Mouse (Mus musculus): Measurements from ENCODE around the gene Megf6. TPM values are rescaled to one million over a fixed set of nuclear protein-coding genes. Genes with fewer than 3 reads are reported as not detected.
A peak's percentile ranks its signal among the peaks of the same experiment; 100 is the strongest.

Gene Megf6
- total and polyA plus RNA-seq, 2 experiments: 0.28 to 1.4 TPM

- no peaks in the 10 kb centered on the region for H3K79me2 ChIP-seq (ENCODE audit: control insufficient read depth, insufficient read depth, low read length)
- H3K27me3 ChIP-seq (ENCODE audit: control insufficient read depth, insufficient read depth, low read length): no peaks in the 10 kb centered on the region
- peaks cover 5% of the 10 kb centered on the region; the same call in 1 of the 2 replicates for H3K36me3 ChIP-seq (ENCODE audit: control insufficient read depth, insufficient read depth, low read length)
- DNase-seq (ENCODE audit: extremely low read depth, low read depth, low spot score): peak; percentile 84
- H3K9ac ChIP-seq (ENCODE audit: low read depth, low read length): peak overlapping the region; percentile 27; the same call in 1 of the 2 replicates
- 16% methylated on average over 11 of the region's 11 CpGs for WGBS
- peak; percentile 0; the same call in 1 of the 2 replicates for TF ChIP-seq CTCF (IDR thresholded peaks at IDR 0.05; ENCODE audit: low read depth, low read length)
- TF ChIP-seq POLR2A (IDR thresholded peaks at IDR 0.05; ENCODE audit: extremely low read depth, insufficient read depth, low read length): no peak
- peaks cover 18% of the 10 kb centered on the region for H3K4me1 ChIP-seq (ENCODE audit: control insufficient read depth, insufficient read depth, low read length)
- no peak overlapping the region for H3K4me3 ChIP-seq (ENCODE audit: insufficient read depth, low read depth, low read length)
- H3K27ac ChIP-seq (replicated peaks; ENCODE audit: insufficient read depth, low read depth, low read length): peak overlapping the region; percentile 70
These were observed 16.4 kb upstream of the Megf6 start for GRCm38 (mm10) chr4:154154104-154154503.

DNA sequence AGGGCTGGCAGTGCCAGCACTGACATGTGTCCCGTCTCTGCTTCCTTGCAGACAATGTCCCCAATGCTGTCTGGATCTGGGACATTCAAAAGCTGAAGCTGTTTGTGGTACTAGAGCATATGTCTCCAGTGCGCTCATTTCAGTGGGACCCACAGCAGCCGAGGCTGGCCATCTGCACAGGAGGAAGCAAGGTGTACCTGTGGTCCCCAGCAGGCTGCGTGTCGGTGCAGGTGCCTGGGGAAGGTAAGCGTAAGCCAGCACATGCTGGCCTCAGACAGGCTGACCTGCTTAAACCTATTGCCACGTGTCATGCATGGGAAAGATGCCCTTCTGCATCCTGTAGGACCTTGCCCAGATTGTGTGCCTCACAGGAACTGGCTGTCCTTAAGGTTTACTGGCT, 14.5 kb upstream of the Megf6 start:
- WGBS: 85% methylated on average over 7 of the region's 7 CpGs
- Histone ChIP-seq H3K27ac (replicated peaks; ENCODE audit: insufficient read depth, low read depth, low read length) (no peak overlapping the region), H3K9ac (ENCODE audit: low read depth, low read length) (no peak overlapping the region), H3K4me3 (ENCODE audit: insufficient read depth, low read depth, low read length) (no peak overlapping the region), H3K36me3 (ENCODE audit: control insufficient read depth, insufficient read depth, low read length) (peaks cover 5% of the 10 kb centered on the region; the same call in 1 of the 2 replicates), H3K4me1 (ENCODE audit: control insufficient read depth, insufficient read depth, low read length) (peaks cover 26% of the 10 kb centered on the region), H3K27me3 (ENCODE audit: control insufficient read depth, insufficient read depth, low read length) (no peaks in the 10 kb centered on the region), H3K79me2 (ENCODE audit: control insufficient read depth, insufficient read depth, low read length) (no peaks in the 10 kb centered on the region)
- TF ChIP-seq POLR2A (IDR thresholded peaks at IDR 0.05; ENCODE audit: extremely low read depth, insufficient read depth, low read length) (no peak), CTCF (IDR thresholded peaks at IDR 0.05; ENCODE audit: low read depth, low read length) (no peak)
- DNase-seq (ENCODE audit: extremely low read depth, low read depth, low spot score): no peak

GRCm38 (mm10) chr4:154157970-154158662, 12.4 kb upstream of the Megf6 start:
- no peak overlapping the region for H3K9ac ChIP-seq (ENCODE audit: low read depth, low read length)
- peaks cover 5% of the 10 kb centered on the region; the same call in 1 of the 2 replicates for H3K36me3 ChIP-seq (ENCODE audit: control insufficient read depth, insufficient read depth, low read length)
- H3K4me3 ChIP-seq (ENCODE audit: insufficient read depth, low read depth, low read length): no peak overlapping the region
- no peaks in the 10 kb centered on the region for H3K79me2 ChIP-seq (ENCODE audit: control insufficient read depth, insufficient read depth, low read length)
- no peak overlapping the region for H3K27ac ChIP-seq (replicated peaks; ENCODE audit: insufficient read depth, low read depth, low read length)
- TF ChIP-seq CTCF (IDR thresholded peaks at IDR 0.05; ENCODE audit: low read depth, low read length) (no peak), POLR2A (IDR thresholded peaks at IDR 0.05; ENCODE audit: extremely low read depth, insufficient read depth, low read length) (no peak)
- peaks cover 23% of the 10 kb centered on the region; the same call in 1 of the 2 replicates for H3K4me1 ChIP-seq (ENCODE audit: control insufficient read depth, insufficient read depth, low read length)
- DNase-seq (ENCODE audit: extremely low read depth, low read depth, low spot score): no peak
- WGBS: 95% methylated on average over 14 of the region's 14 CpGs
- H3K27me3 ChIP-seq (ENCODE audit: control insufficient read depth, insufficient read depth, low read length): no peaks in the 10 kb centered on the region

DNA sequence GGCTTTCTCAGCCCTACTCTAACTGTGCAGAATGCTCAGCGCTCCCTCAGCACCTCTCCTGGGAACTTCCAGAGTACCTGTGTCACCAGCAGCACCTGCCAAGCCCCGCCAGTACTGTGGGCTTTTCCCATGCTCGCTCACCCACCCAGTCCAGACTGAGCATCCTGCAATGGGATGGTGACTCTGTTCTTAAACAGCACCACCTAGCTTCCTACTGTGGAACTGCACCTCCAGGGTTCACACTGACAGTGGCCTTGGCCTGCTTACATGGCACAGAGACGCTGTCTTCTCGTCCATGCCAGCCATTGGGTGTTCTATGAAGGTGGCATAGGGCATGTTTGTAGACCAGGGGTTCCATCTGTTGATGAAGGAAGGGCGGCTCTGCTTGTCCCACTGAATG, 11.5 kb upstream of the Megf6 start:
- Histone ChIP-seq H3K27me3 (ENCODE audit: control insufficient read depth, insufficient read depth, low read length) (no peaks in the 10 kb centered on the region), H3K27ac (replicated peaks; ENCODE audit: insufficient read depth, low read depth, low read length) (0 out of 2 replicates have a peak overlapping the region, but pooled peaks have one; percentile 4), H3K9ac (ENCODE audit: low read depth, low read length) (no peak overlapping the region), H3K4me1 (ENCODE audit: control insufficient read depth, insufficient read depth, low read length) (peaks cover 19% of the 10 kb centered on the region; the same call in 1 of the 2 replicates), H3K4me3 (ENCODE audit: insufficient read depth, low read depth, low read length) (no peak overlapping the region), H3K36me3 (ENCODE audit: control insufficient read depth, insufficient read depth, low read length) (peaks cover 5% of the 10 kb centered on the region; the same call in 1 of the 2 replicates), H3K79me2 (ENCODE audit: control insufficient read depth, insufficient read depth, low read length) (no peaks in the 10 kb centered on the region)
- 23% methylated on average over 6 of the region's 6 CpGs for WGBS
- DNase-seq (ENCODE audit: extremely low read depth, low read depth, low spot score): peak; percentile 77
- TF ChIP-seq CTCF (IDR thresholded peaks at IDR 0.05; ENCODE audit: low read depth, low read length): peak; percentile 95
- TF ChIP-seq POLR2A (IDR thresholded peaks at IDR 0.05; ENCODE audit: extremely low read depth, insufficient read depth, low read length): no peak

GRCm38 (mm10) chr4:154159961-154160537, 10.5 kb upstream of the Megf6 start:
- Histone ChIP-seq H3K4me3 (ENCODE audit: insufficient read depth, low read depth, low read length) (peak overlapping the region; percentile 90), H3K27me3 (ENCODE audit: control insufficient read depth, insufficient read depth, low read length) (no peaks in the 10 kb centered on the region), H3K27ac (replicated peaks; ENCODE audit: insufficient read depth, low read depth, low read length) (peak overlapping the region; percentile 64), H3K4me1 (ENCODE audit: control insufficient read depth, insufficient read depth, low read length) (peaks cover 12% of the 10 kb centered on the region; the same call in 1 of the 2 replicates), H3K36me3 (ENCODE audit: control insufficient read depth, insufficient read depth, low read length) (peaks cover 5% of the 10 kb centered on the region; the same call in 1 of the 2 replicates), H3K79me2 (ENCODE audit: control insufficient read depth, insufficient read depth, low read length) (no peaks in the 10 kb centered on the region), H3K9ac (ENCODE audit: low read depth, low read length) (peak overlapping the region; percentile 90)
- TF ChIP-seq POLR2A (IDR thresholded peaks at IDR 0.05; ENCODE audit: extremely low read depth, insufficient read depth, low read length) (no peak), CTCF (IDR thresholded peaks at IDR 0.05; ENCODE audit: low read depth, low read length) (no peak)
- 3% methylated on average over 47 of the region's 47 CpGs for WGBS
- no peak for DNase-seq (ENCODE audit: extremely low read depth, low read depth, low spot score)

All from liver, adult 2 months (tissue).